Mouse (Mus musculus): ENCODE measurements around the gene Hk3.
A peak's percentile ranks its signal among the peaks of the same experiment; 100 is the strongest.

Gene Hk3

DNA sequence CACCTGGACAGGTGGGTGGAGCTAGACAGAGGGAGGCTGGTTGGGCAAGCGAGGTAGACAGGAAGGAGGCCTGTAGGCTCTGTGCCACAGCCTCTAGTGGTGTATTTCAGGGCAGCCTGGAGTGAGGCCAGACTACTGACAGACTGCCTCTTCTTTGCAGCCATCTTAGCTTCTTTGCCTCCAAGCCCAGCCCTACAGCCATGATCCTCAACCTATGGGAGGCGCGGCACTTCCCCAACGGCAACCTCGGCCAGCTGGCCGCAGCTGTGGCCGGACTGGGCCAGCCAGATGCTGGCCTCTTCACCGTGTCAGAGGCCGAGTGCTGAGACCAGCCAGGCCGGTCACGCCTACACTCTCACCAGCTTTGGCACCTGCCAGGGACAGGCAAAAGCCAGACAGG, 16.5 kb downstream of the Hk3 start:
- DNase-seq (ENCODE audit: low read depth, low spot score), result no peak

GRCm38 (mm10) chr13:55002090-55002489, 19.1 kb downstream of the Hk3 start:
- no peak for DNase-seq (ENCODE audit: low read depth, low spot score)

DNA sequence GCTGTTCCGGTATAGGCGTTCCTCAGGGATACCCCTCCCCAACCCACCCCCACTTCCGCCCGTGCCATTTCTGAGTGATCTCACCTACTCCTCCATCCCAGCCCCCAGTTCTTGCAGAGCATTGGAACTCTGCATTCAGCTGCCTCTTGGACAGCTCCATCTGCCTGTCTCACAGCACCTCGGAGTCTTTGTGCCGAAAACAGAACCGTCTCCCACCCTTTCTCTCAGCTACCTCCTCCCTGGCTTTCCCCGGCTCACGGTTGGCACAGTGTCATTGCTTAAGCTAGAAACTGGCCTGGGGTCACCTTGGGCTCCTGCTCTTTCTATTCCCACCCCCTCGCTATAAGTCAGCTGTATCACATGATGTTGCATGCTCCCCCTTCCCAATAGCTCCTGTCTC, 20.8 kb downstream of the Hk3 start:
- DNase-seq (ENCODE audit: low read depth, low spot score), result no peak

DNA sequence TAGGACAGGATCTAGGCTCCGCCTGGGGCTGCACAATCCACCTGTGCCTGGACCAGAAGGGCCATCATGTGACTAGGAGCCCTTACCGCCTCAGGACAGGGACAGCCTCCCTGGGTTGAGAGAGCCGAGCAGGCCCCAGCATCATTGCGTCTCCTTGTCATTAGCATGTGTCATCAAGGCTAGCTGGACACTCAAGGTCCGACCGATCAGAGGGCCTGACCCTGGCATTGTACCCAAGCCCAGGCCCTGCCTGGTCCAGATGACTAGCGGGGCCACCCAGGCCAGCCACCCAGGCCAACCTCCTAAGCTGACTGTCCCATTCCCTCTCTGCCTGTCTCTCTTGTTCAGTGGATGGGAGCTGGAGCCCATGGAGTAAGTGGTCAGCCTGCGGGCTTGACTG, 23.6 kb downstream of the Hk3 start:
- no peak for DNase-seq (ENCODE audit: low read depth, low spot score)

GRCm38 (mm10) chr13:54995161-54995560, 26.0 kb downstream of the Hk3 start:
- DNase-seq (ENCODE audit: low read depth, low spot score), result no peak

DNA sequence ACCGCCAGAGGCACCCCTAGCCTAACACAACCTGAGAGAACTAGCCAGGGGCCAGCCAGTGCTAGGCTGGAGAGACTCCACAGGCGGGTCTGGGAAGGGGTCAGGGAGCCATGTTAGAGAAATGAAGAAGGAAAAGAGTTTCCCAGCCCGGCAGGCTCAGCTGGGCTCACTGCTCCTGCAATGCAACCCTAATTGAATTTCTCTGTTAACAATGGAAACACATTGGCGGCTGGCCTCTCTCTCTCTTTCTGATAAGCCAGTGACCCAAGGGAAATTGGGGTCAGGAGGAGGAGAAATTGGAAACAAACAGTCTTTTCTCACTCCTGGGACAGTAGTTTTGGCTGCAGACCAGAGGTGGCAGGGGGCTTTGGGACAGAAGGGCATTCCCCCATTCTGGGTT, 26.6 kb downstream of the Hk3 start:
- DNase-seq (ENCODE audit: low read depth, low spot score), result no peak

DNA sequence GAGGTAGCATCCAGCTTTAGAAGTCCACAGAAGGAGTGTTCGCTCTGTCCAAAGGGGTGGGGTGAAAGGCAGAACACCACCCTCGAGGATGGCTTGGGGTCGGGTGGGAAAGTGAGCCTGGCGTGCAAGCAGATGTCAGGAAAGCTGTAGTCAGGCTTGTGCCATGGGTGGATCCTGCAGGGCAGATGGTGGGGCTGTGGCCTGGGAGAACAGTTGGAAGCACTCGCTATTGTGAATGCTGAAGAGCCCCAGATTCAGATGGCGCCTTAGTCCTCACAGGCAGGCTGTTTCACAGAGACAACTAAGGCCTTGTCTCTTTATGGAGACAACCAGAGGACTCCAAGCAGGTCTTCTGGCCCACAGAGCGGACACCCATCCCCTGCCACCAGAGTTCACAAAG, 29.0 kb downstream of the Hk3 start:
- no peak for DNase-seq (ENCODE audit: low read depth, low spot score)

GRCm38 (mm10) chr13:54988181-54988760, 32.9 kb downstream of the Hk3 start:
- DNase-seq (ENCODE audit: low read depth, low spot score), result no peak

- no peak for DNase-seq (ENCODE audit: low read depth, low spot score)
Observed at GRCm38 (mm10) chr13:54987405-54987804, 33.8 kb downstream of the Hk3 start.

GRCm38 (mm10) chr13:54983614-54984013, 37.6 kb downstream of the Hk3 start:
- no peak for DNase-seq (ENCODE audit: low read depth, low spot score)

GRCm38 (mm10) chr13:54983001-54983400, 38.2 kb downstream of the Hk3 start:
- DNase-seq (ENCODE audit: low read depth, low spot score), result no peak

DNA sequence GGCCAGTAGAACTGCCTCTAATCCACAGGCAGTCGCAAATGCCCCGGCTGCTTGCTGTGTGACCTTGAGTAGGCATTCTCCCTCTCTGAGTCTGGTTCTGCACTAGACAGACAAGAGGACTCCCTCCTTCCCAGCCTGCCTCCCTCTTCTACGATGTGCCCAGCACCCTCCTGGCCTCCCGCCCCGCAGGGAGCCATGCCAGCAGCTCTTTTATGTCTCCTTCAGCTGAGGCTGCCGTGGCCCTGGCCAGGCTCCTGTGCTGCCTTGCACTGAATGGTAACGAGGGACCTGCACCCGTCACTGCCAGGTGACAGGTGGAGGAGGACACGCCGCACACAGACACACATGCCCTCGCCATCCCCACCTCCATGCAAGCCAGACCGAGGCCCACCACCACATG, 40.2 kb downstream of the Hk3 start:
- no peak for DNase-seq (ENCODE audit: low read depth, low spot score)

DNA sequence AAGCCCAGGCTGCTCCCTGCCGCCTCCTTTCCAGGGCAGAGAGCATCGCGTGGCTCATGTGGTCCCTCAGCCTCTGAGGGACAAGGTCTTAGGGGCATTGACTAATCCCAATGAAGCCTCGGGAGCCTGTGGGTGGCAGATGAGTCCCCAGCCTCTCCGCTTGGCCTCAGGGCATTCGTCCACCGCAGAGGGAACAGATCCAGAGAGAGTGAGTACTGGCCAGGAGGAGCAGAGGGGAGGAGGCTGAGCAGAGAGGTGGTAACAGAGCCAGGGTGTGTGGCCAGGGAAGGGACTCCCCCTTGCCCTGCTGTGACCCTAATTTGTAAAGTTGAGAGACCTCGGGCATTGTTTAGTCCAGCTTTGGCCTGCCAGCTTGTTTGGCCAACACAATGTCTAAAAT, 42.4 kb downstream of the Hk3 start:
- DNase-seq (ENCODE audit: low read depth, low spot score), result no peak

DNA sequence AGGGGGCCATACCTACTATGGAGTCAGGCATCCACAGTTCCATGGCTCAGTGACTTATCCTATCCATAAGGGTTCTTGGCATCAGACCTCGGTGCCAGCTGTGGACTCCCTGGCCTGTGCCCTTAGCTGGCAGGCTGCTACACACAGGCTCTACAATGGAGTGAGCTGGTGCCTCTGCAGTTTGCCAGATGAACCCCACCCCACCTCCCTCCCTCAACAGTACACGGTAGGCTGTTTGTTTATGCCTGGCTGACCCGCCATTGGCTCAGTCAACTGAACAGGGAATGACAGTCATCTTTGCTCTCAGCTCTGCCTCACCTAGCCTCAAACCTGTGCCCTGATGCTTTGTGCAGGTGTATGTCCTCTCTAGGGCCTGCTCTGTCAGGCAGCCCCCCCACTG, 45.6 kb downstream of the Hk3 start:
- no peak for DNase-seq (ENCODE audit: low read depth, low spot score)

- DNase-seq (ENCODE audit: low read depth, low spot score), result peak; percentile 34
Observed at GRCm38 (mm10) chr13:54970521-54971247, 50.5 kb downstream of the Hk3 start.

DNA sequence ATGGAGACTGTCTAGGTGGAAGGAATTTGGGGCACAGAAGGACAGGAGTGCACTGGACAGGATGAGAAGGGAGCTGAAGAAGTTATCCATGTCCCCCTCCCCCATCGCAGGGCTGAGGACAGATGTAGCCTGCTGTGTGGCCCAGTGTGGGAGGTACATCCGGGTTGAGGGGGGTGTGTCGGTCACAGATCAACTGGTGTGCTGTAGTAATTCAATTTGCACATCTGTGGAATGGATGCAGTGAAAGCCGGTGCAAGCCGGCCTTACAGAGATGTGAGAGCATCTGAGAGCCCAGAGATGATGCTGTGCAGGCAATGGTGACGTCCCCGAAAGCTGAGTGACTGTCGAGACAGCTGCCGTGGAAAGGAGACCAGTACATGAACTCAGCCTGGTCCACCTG, 51.7 kb downstream of the Hk3 start:
- DNase-seq (ENCODE audit: low read depth, low spot score), result no peak

GRCm38 (mm10) chr13:54968636-54969035, 52.5 kb downstream of the Hk3 start:
- no peak for DNase-seq (ENCODE audit: low read depth, low spot score)

DNA sequence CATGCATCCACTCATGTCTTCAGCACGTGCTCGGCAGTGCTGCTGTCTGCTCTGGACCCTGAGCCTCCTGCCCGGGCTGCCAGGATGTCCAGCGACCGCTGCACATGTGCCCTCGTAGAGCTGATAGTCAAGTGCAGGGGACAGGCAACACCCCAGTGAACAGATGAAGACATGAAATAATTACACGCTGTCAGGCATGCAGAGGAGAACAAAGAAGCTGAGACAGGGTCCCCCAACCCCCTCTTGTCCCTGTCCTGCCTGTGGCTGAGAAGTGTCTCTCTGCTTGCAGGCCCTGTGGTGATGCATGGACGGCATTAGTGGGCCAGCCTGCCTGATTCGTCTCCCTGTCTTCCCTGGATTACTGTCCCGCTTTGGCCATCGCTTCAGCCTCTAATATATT, 53.7 kb downstream of the Hk3 start:
- no peak for DNase-seq (ENCODE audit: low read depth, low spot score)

DNA sequence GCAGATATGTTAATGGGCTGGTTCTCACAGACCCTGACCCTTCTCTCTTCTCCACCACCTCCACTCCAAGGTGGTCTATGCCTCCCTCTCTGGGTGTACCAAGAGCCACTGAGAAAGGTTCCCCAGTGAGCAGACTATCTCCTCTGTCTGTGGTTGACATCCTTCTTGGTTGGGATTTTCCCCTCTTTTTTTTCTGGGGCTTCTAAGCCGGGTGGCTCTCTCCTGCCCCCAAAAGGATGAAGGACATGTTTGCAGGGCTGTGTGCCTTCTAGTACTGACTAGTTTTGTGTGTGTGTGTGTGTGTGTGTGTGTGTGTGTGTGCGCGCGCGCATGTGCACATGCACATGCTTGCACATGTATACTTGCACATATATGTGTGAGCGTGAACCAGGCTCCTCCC, 55.9 kb downstream of the Hk3 start:
- DNase-seq (ENCODE audit: low read depth, low spot score), result no peak

DNA sequence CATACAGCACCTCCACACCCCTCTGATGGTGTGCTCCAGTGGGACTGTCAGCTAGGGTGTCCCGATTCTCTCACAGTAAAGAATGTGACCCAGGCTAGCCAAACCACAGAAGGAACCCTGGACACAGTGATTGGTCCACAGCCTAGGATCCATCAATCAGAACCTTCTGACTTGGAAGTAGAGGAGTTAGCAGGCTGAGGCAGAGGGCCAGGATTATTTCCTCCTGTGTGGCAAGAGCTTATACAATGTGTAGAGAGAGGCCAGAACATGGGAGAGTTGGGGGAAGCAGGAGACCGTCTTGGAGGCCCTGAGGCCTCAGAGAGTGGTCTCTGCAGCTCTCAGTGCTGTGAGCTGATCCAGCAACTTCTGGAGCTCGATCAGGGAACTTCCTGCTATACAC, 60.7 kb downstream of the Hk3 start:
- DNase-seq (ENCODE audit: low read depth, low spot score), result no peak

DNA sequence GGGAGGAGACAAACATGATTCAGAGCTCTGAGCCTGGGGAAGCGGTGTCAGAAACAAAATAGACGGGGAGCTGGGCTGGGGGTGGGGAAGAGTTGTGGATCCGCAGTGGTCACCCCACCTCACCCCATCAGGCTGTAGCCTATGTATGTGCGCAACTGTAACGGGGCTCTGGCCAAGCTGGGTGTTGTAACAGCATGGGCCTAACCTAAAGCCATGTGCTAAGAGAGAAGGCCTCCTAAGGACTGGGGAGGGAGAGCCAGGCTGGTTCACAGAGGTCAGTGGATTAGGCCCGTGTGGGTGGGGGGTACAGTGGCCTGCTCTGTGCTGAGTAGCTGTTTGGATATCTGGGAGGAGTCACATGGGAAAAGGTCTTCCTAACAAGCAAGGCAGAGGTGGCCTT, 61.3 kb downstream of the Hk3 start:
- DNase-seq (ENCODE audit: low read depth, low spot score), result no peak

DNA sequence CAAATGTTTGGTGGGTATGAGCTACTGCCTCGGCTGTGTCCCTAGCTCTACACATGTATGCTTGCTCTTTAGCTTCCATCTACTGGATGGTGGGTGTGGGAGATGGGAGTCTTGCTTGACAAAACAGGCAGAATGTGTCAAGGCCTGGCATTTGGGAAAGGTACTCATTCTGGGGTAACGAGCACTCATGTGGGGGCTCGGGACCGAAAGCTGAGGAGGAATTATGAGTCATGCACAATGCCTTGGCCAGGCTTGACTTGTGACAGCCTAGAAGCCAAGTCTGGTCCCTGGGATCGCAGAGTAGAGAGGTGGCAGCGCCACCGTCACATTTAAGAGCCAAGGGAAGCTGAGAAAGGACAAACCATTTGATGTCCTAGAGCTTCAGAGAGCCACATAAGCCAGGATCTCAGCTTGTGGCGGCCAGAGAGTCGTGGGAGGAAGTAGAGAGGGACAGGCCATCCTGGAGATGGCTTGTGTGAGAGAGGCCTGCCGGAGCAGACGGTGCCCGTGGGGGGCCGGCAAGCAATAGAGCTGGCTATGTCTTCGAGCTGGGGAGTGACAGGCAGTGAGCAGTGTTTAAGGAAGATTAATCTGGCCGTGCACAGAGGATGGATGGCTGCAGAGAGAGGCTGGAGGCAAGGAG, 62.0 kb downstream of the Hk3 start:
- no peak for DNase-seq (ENCODE audit: low read depth, low spot score)

- DNase-seq (ENCODE audit: low read depth, low spot score), result no peak
Observed at GRCm38 (mm10) chr13:54957281-54957680, 63.9 kb downstream of the Hk3 start.

Measured in CD4-positive, CD25-positive, alpha-beta regulatory T cell, adult 2 months (primary cell).